29 mouse cellular contexts compared by ENCODE assay signal in genomic region chr19:34212489-34213250, GRCm38 (mm10). TPM values are rescaled to one million over a fixed set of nuclear protein-coding genes. Genes with fewer than 3 reads are reported as not detected.
DNase-seq lines count a peak whose midpoint lies in the region; ATAC-seq and TF ChIP-seq lines count a peak whose summit lies in the region.
"Had no signal": no experiment of that assay in that cellular context is flagged by ENCODE, and none has a peak within 500 bp of the region (broad histone marks: within the 10 kb centered on the region; RNA-seq: fewer than 3 reads in every experiment).

No protein-coding gene starts in this region.

- H3K9ac ChIP-seq in liver, embryonic 14.5 days (replicated peaks): no peak overlapping the region
- no peak overlapping the region for H3K9ac ChIP-seq in liver, embryonic 12.5 days
- no peak overlapping the region for H3K9ac ChIP-seq in liver, postnatal 0 days (replicated peaks)
- H3K9ac ChIP-seq: embryonic facial prominence, embryonic 15.5 days; forebrain, embryonic 13.5 days; liver, embryonic 13.5 days; neural tube, embryonic 12.5 days had no signal

- H3K36me3 ChIP-seq in liver, embryonic 14.5 days (replicated peaks; ENCODE audit: control insufficient read depth, insufficient read depth, low read depth): no peaks in the 10 kb centered on the region
- H3K36me3 ChIP-seq in liver, embryonic 12.5 days: no peaks in the 10 kb centered on the region
- H3K36me3 ChIP-seq in liver, postnatal 0 days (replicated peaks; ENCODE audit: insufficient read depth, low read length): no peaks in the 10 kb centered on the region; the same call in 1 of the 2 replicates
- H3K36me3 ChIP-seq: embryonic facial prominence, embryonic 10.5 days; embryonic facial prominence, embryonic 15.5 days; G1E; liver, embryonic 13.5 days; neural tube, embryonic 12.5 days had no signal

- H3K4me3 ChIP-seq in liver, embryonic 14.5 days (ENCODE audit: insufficient read depth in 1 of 2, low read depth in 2 of 2, low read length in 2 of 2): no peak overlapping the region
- no peak overlapping the region for H3K4me3 ChIP-seq in liver, embryonic 12.5 days
- no peak overlapping the region for H3K4me3 ChIP-seq in liver, postnatal 0 days (ENCODE audit: low read depth, low read length)
- H3K4me3 ChIP-seq: embryonic facial prominence, embryonic 10.5 days; embryonic facial prominence, embryonic 15.5 days; forebrain, embryonic 13.5 days; liver, embryonic 13.5 days; neural tube, embryonic 12.5 days had no signal

- TF ChIP-seq EP300 in liver, embryonic 14.5 days (IDR thresholded peaks at IDR 0.05; ENCODE audit: low read depth): no peak
- no peak for TF ChIP-seq EP300 in liver, postnatal 0 days (IDR thresholded peaks at IDR 0.05; ENCODE audit: low read depth)

- H3K27ac ChIP-seq in liver, embryonic 14.5 days: no peak overlapping the region
- no peak overlapping the region for H3K27ac ChIP-seq in liver, embryonic 12.5 days
- H3K27ac ChIP-seq in liver, postnatal 0 days (ENCODE audit: low read depth): peak overlapping the region; percentile 87
- H3K27ac ChIP-seq: embryonic facial prominence, embryonic 10.5 days; embryonic facial prominence, embryonic 15.5 days; forebrain, embryonic 13.5 days; liver, embryonic 13.5 days; neural tube, embryonic 12.5 days had no signal

- no peak overlapping the region for H3K4me2 ChIP-seq in liver, embryonic 14.5 days (ENCODE audit: low read depth)
- no peak overlapping the region for H3K4me2 ChIP-seq in liver, embryonic 12.5 days
- H3K4me2 ChIP-seq in liver, postnatal 0 days (ENCODE audit: low read depth, low read length): peak overlapping the region; percentile 46
- H3K4me2 ChIP-seq: embryonic facial prominence, embryonic 15.5 days; forebrain, embryonic 13.5 days; liver, embryonic 13.5 days; midbrain, embryonic 11.5 days; neural tube, embryonic 12.5 days had no signal

- 0 out of 2 replicates have a peak, but pooled peaks have one; percentile 18 for ATAC-seq in liver, embryonic 14.5 days (ENCODE audit: insufficient read depth)
- no peak for ATAC-seq in liver, embryonic 12.5 days
- peak; percentile 80 for ATAC-seq in liver, postnatal 0 days
- ATAC-seq: forebrain, embryonic 13.5 days; hindbrain, embryonic 16.5 days; midbrain, embryonic 16.5 days had no signal

- H3K27me3 ChIP-seq in liver, embryonic 14.5 days (ENCODE audit: control insufficient read depth, insufficient read depth, low read length): no peaks in the 10 kb centered on the region
- H3K27me3 ChIP-seq in liver, embryonic 12.5 days (replicated peaks): no peaks in the 10 kb centered on the region
- H3K27me3 ChIP-seq in liver, postnatal 0 days (ENCODE audit: insufficient read depth, low read length): no peaks in the 10 kb centered on the region
- H3K27me3 ChIP-seq: embryonic facial prominence, embryonic 15.5 days; forebrain, embryonic 13.5 days; liver, embryonic 13.5 days; neural tube, embryonic 12.5 days had no signal

- no peak for TF ChIP-seq CTCF in liver, embryonic 14.5 days (IDR thresholded peaks at IDR 0.05; ENCODE audit: low read depth)
- no peak for TF ChIP-seq CTCF in liver, postnatal 0 days (IDR thresholded peaks at IDR 0.05; ENCODE audit: low read depth)

- no peak for DNase-seq in liver, embryonic 14.5 days (ENCODE audit: low read depth in 3 of 3, low spot score in 3 of 3)
- peak; percentile 55 for DNase-seq in lung, postnatal 25 days (ENCODE audit: low spot score)
- DNase-seq in lung, postnatal 14 days: no peak
- DNase-seq in liver, postnatal 0 days: no peak
- DNase-seq in spleen, adult 12 weeks (ENCODE audit: low spot score): no peak
- no peak for DNase-seq in natural killer cell, adult 2 months (ENCODE audit: low spot score in 2 of 2)
- DNase-seq: adrenal gland, postnatal 10 days; cerebellum, adult 8-10 months; cerebellum, postnatal 25 days; gastrocnemius, postnatal 10 days; heart, postnatal 14 days; kidney, adult 11 months; kidney, postnatal 14 days; liver, embryonic 13.5 days; right cerebral cortex, postnatal 4 days; thymus, postnatal 25 days had no signal

- no peaks in the 10 kb centered on the region for H3K9me3 ChIP-seq in liver, embryonic 14.5 days (ENCODE audit: control insufficient read depth, low read length)
- no peaks in the 10 kb centered on the region for H3K9me3 ChIP-seq in liver, embryonic 12.5 days (replicated peaks)
- H3K9me3 ChIP-seq in liver, postnatal 0 days (ENCODE audit: low read length): no peaks in the 10 kb centered on the region
- H3K9me3 ChIP-seq: embryonic facial prominence, embryonic 10.5 days; embryonic facial prominence, embryonic 15.5 days; forebrain, embryonic 13.5 days; G1E; liver, embryonic 13.5 days; neural tube, embryonic 12.5 days had no signal

- WGBS in liver, embryonic 14.5 days (ENCODE audit: insufficient replicate concordance): 63% methylated on average over 12 of the region's 12 CpGs
- WGBS in liver, embryonic 12.5 days (ENCODE audit: insufficient replicate concordance): 69% methylated on average over 12 of the region's 12 CpGs
- 62% methylated on average over 12 of the region's 12 CpGs for WGBS in liver, postnatal 0 days (ENCODE audit: insufficient replicate concordance)

- H3K4me1 ChIP-seq in liver, embryonic 14.5 days (replicated peaks; ENCODE audit: control insufficient read depth in 2 of 2, insufficient read depth in 2 of 2, low read length in 1 of 2): peaks cover 0 to 7% of the 10 kb centered on the region in 2 experiments; a peak in 2 of 4 replicates
- H3K4me1 ChIP-seq in liver, embryonic 12.5 days: 0 out of 2 replicates have a peak, but pooled peaks cover 4% of the 10 kb centered on the region
- peaks cover 38% of the 10 kb centered on the region for H3K4me1 ChIP-seq in liver, postnatal 0 days (ENCODE audit: insufficient read depth)
- H3K4me1 ChIP-seq: forebrain, embryonic 13.5 days; liver, embryonic 13.5 days; neural tube, embryonic 12.5 days had no signal

RNA-seq across cellular contexts. Expression of gene Stambpl1, which starts 20.6 kb away (rescaled TPM):
- polyA plus RNA-seq in liver, embryonic 14.5 days (2012; rRNA removed): 1.3 and 1.8 TPM in 2 replicates
- polyA plus RNA-seq in liver, embryonic 14.5 days (2014; fragmentation: Nextera tagmentation; extraction: Ambion mirVana): 2.4 and 2.8 TPM in 2 replicates
- polyA plus RNA-seq in liver, embryonic 12.5 days (2016; fragmentation: Nextera tagmentation; extraction: Ambion mirVana): 2.3 and 3.0 TPM in 2 replicates
- polyA plus RNA-seq in liver, postnatal 0 days (2015; fragmentation: Nextera tagmentation; extraction: Ambion mirVana): 9.2 and 10.3 TPM in 2 replicates
- polyA plus RNA-seq: G1E had no signal

RNA-seq across cellular contexts. Expression of gene Acta2, which starts 42.7 kb away (rescaled TPM):
- polyA plus RNA-seq in liver, embryonic 14.5 days (2012; rRNA removed): 11.2 and 12.8 TPM in 2 replicates
- 7.5 and 11.9 TPM in 2 replicates for polyA plus RNA-seq in liver, embryonic 14.5 days (2014; fragmentation: Nextera tagmentation; extraction: Ambion mirVana)
- 26.4 and 31.0 TPM in 2 replicates for polyA plus RNA-seq in liver, embryonic 12.5 days (2016; fragmentation: Nextera tagmentation; extraction: Ambion mirVana)
- polyA plus RNA-seq in liver, postnatal 0 days (2015; fragmentation: Nextera tagmentation; extraction: Ambion mirVana): 7.3 and 7.7 TPM in 2 replicates
- polyA plus RNA-seq: G1E had no signal

RNA-seq across cellular contexts. Expression of gene Ankrd22, which starts 46.8 kb away (rescaled TPM):
- polyA plus RNA-seq in liver, embryonic 14.5 days (2012; rRNA removed): 0.12 and 0.13 TPM in 2 replicates
- 0.09 and 0.22 TPM in 2 replicates for polyA plus RNA-seq in liver, embryonic 14.5 days (2014; fragmentation: Nextera tagmentation; extraction: Ambion mirVana)
- polyA plus RNA-seq in liver, embryonic 12.5 days (2016; fragmentation: Nextera tagmentation; extraction: Ambion mirVana): 0.13 TPM in 1 of 2 replicates, not detected in the other
- polyA plus RNA-seq in liver, postnatal 0 days (2015; fragmentation: Nextera tagmentation; extraction: Ambion mirVana): 0.67 and 0.80 TPM in 2 replicates
- polyA plus RNA-seq: forebrain, embryonic 13.5 days; G1E; heart, embryonic 14.5 days; hindbrain, embryonic 11.5 days; hindbrain, embryonic 16.5 days; kidney, embryonic 14.5 days; limb, embryonic 11.5 days; midbrain, embryonic 11.5 days; midbrain, embryonic 16.5 days had no signal
